29 mouse cellular contexts compared by ENCODE assay signal in the genomic region with DNA sequence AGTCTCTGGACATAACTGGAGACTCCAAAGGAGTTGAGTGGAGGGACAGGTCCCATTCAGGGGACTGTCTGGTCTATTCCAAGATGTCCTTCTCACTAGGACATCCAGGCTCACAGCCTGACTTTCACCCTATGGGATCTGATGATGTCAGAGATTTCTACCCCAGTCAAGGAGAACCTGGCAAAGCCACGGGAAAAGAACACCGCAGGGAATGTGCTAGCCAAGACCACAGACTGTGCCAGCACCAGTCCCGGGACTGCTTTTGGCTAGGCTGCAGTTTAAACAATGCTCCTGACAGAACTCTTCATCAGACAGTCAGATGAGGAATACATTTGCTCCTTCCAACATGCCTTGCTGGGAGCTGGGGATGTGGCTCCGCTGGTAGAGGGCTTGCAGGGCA. TPM values are rescaled to one million over a fixed set of nuclear protein-coding genes. Genes with fewer than 3 reads are reported as not detected.
A peak's percentile ranks its signal among the peaks of the same experiment; 100 is the strongest.
DNase-seq lines count a peak whose midpoint lies in the region; ATAC-seq and TF ChIP-seq lines count a peak whose summit lies in the region.
"Had no signal": no experiment of that assay in that cellular context is flagged by ENCODE, and none has a peak within 500 bp of the region (broad histone marks: within the 10 kb centered on the region; RNA-seq: fewer than 3 reads in every experiment).

No protein-coding gene starts in this region.

- H3K9ac ChIP-seq in forebrain, embryonic 14.5 days (ENCODE audit: low read length) = no peak overlapping the region
- no peak overlapping the region for H3K9ac ChIP-seq in forebrain, embryonic 13.5 days
- no peak overlapping the region for H3K9ac ChIP-seq in liver, embryonic 12.5 days
- peak overlapping the region; percentile 94 for H3K9ac ChIP-seq in CH12.LX (ENCODE audit: insufficient read depth, low read depth)
- H3K9ac ChIP-seq: embryonic facial prominence, embryonic 12.5 days; forebrain, postnatal 0 days; limb, embryonic 15.5 days; stomach, embryonic 15.5 days had no signal

- H3K4me3 ChIP-seq in forebrain, embryonic 14.5 days (ENCODE audit: low read depth, low read length) = no peak overlapping the region
- no peak overlapping the region for H3K4me3 ChIP-seq in forebrain, embryonic 13.5 days
- no peak overlapping the region for H3K4me3 ChIP-seq in liver, embryonic 12.5 days
- H3K4me3 ChIP-seq in CH12.LX (replicated peaks in 1 of 3; ENCODE audit: low read depth in 2 of 3, low read length in 2 of 3, poor library complexity in 1 of 3) (peak overlapping the region; percentile 63 to 92 (median 82)), macrophage (ENCODE audit: inconsistent target) (peak overlapping the region; percentile 41; the same call in 1 of the 2 replicates)
- H3K4me3 ChIP-seq: embryonic facial prominence, embryonic 12.5 days; forebrain, embryonic 10.5 days; limb, embryonic 10.5 days; limb, embryonic 15.5 days; stomach, embryonic 15.5 days had no signal

- TF ChIP-seq CTCF in CH12.LX (conservative IDR thresholded peaks at IDR 0.05 in 1 of 2, IDR thresholded peaks at IDR 0.05 in 1 of 2; ENCODE audit: low read depth in 2 of 2, low read length in 2 of 2) = no peak

- no peak for TF ChIP-seq EP300 in CH12.LX (IDR thresholded peaks at IDR 0.05; ENCODE audit: low read length)

- H3K27me3 ChIP-seq in forebrain, embryonic 14.5 days (replicated peaks; ENCODE audit: control insufficient read depth, insufficient read depth, low read length) = 0 out of 2 replicates have a peak, but pooled peaks cover 12% of the 10 kb centered on the region
- peaks cover 38% of the 10 kb centered on the region for H3K27me3 ChIP-seq in forebrain, embryonic 13.5 days
- peaks cover 20% of the 10 kb centered on the region; the same call in 1 of the 2 replicates for H3K27me3 ChIP-seq in liver, embryonic 12.5 days (replicated peaks)
- H3K27me3 ChIP-seq in CH12.LX (replicated peaks) = no peaks in the 10 kb centered on the region

- peak; percentile 14 for DNase-seq in forebrain, embryonic 14.5 days (ENCODE audit: low spot score)
- DNase-seq in liver (no peak), CH12.LX (ENCODE audit: extremely low read depth) (no peak)
- no peak for DNase-seq in yolk sac, embryonic 10.5 days (ENCODE audit: low spot score)
- DNase-seq: adrenal gland, adult 8-10 months; cerebellum, adult 11 months; cerebellum, adult 9-11 months; embryo, embryonic 11 days; forebrain, postnatal 0 days; gastrocnemius, postnatal 36 days; heart, postnatal 14 days; kidney, adult 18-20 months; kidney, postnatal 4 days; lung, adult 2 months; lung, postnatal 10 days had no signal

- in situ Hi-C loops in CH12.LX (cut with MboI; ENCODE audit: low pct_ligation_motif_present, low pct_unique_long_range_greater_than_20kb, low sequenced_read_pairs) = loop anchor here (5.0 to 25.0 kb wide), 2 partner anchors 43 to 538 kb away; a partner anchor contains a TSS

- no peak for TF ChIP-seq RAD21 in CH12.LX (IDR thresholded peaks at IDR 0.05; ENCODE audit: low read depth, low read length)

- no peak for TF ChIP-seq POLR2A in CH12.LX (IDR thresholded peaks at IDR 0.05; ENCODE audit: low read depth, low read length)

- H3K4me1 ChIP-seq in forebrain, embryonic 14.5 days (ENCODE audit: control insufficient read depth, insufficient read depth, low read length) = peaks cover 5% of the 10 kb centered on the region; the same call in 1 of the 2 replicates
- H3K4me1 ChIP-seq in forebrain, embryonic 13.5 days = peaks cover 10% of the 10 kb centered on the region
- peaks cover 48% of the 10 kb centered on the region for H3K4me1 ChIP-seq in liver, embryonic 12.5 days
- peaks cover 0 to 33% of the 10 kb centered on the region in 2 experiments; a peak in 2 of 4 replicates for H3K4me1 ChIP-seq in CH12.LX (ENCODE audit: control insufficient read depth in 1 of 2, insufficient read depth in 2 of 2)

- H3K27ac ChIP-seq in forebrain, embryonic 14.5 days (ENCODE audit: low read depth, low read length) = no peak overlapping the region
- no peak overlapping the region for H3K27ac ChIP-seq in forebrain, embryonic 13.5 days
- no peak overlapping the region for H3K27ac ChIP-seq in liver, embryonic 12.5 days
- peak overlapping the region; percentile 50; the same call in 1 of the 2 replicates for H3K27ac ChIP-seq in CH12.LX (ENCODE audit: insufficient read depth, low read depth)
- H3K27ac ChIP-seq in macrophage = 0 out of 2 replicates have a peak overlapping the region, but pooled peaks have one; percentile 96
- H3K27ac ChIP-seq: embryonic facial prominence, embryonic 12.5 days; forebrain, embryonic 10.5 days; kidney, postnatal 0 days; limb, embryonic 10.5 days; limb, embryonic 15.5 days; stomach, embryonic 15.5 days had no signal

- dilution Hi-C loops in CH12.LX (cut with MboI; ENCODE audit: extremely low pct_ligation_motif_present, extremely low pct_unique_long_range_greater_than_20kb, low sequenced_read_pairs) = no loop called here

- no peaks in the 10 kb centered on the region for H3K36me3 ChIP-seq in forebrain, embryonic 14.5 days (ENCODE audit: control insufficient read depth, insufficient read depth, low read length)
- H3K36me3 ChIP-seq in forebrain, embryonic 13.5 days (ENCODE audit: poor library complexity, severe bottlenecking) = no peaks in the 10 kb centered on the region
- H3K36me3 ChIP-seq in liver, embryonic 12.5 days = no peaks in the 10 kb centered on the region
- H3K36me3 ChIP-seq in CH12.LX (replicated peaks in 1 of 2; ENCODE audit: control insufficient read depth in 1 of 2, insufficient read depth in 1 of 2, low read length in 1 of 2) = peaks cover 0 to 11% of the 10 kb centered on the region in 2 experiments
- H3K36me3 ChIP-seq in macrophage (ENCODE audit: inconsistent target) = no peaks in the 10 kb centered on the region
- H3K36me3 ChIP-seq: embryonic facial prominence, embryonic 12.5 days; forebrain, embryonic 10.5 days; limb, embryonic 10.5 days; limb, embryonic 15.5 days; stomach, embryonic 15.5 days had no signal

- H3K9me3 ChIP-seq in forebrain, embryonic 14.5 days (replicated peaks; ENCODE audit: control insufficient read depth, low read length) = no peaks in the 10 kb centered on the region
- no peaks in the 10 kb centered on the region for H3K9me3 ChIP-seq in forebrain, embryonic 13.5 days (replicated peaks)
- no peaks in the 10 kb centered on the region for H3K9me3 ChIP-seq in liver, embryonic 12.5 days (replicated peaks)
- H3K9me3 ChIP-seq in CH12.LX (replicated peaks; ENCODE audit: low read length) = no peaks in the 10 kb centered on the region
- H3K9me3 ChIP-seq: embryonic facial prominence, embryonic 12.5 days; forebrain, embryonic 10.5 days; G1E; limb, embryonic 10.5 days; limb, embryonic 15.5 days; stomach, embryonic 15.5 days had no signal

- no peak overlapping the region for H3K4me2 ChIP-seq in forebrain, embryonic 14.5 days (ENCODE audit: low read length)
- no peak overlapping the region for H3K4me2 ChIP-seq in forebrain, embryonic 13.5 days
- H3K4me2 ChIP-seq in liver, embryonic 12.5 days = peak overlapping the region; percentile 3; the same call in 1 of the 2 replicates
- H3K4me2 ChIP-seq in CH12.LX (ENCODE audit: insufficient read depth, low read depth, poor library complexity, severe bottlenecking) = peak overlapping the region; percentile 92
- H3K4me2 ChIP-seq: embryonic facial prominence, embryonic 12.5 days; limb, embryonic 15.5 days; midbrain, embryonic 11.5 days; stomach, embryonic 15.5 days had no signal

- 84% methylated on average over 4 of the region's 4 CpGs for WGBS in forebrain, embryonic 14.5 days
- 76% methylated on average over 4 of the region's 4 CpGs for WGBS in forebrain, embryonic 13.5 days
- 76% methylated on average over 4 of the region's 4 CpGs for WGBS in liver, embryonic 12.5 days (ENCODE audit: insufficient replicate concordance)
- 93% methylated on average over 4 of the region's 4 CpGs for WGBS in macrophage (ENCODE audit: missing documents)

- no peak for ATAC-seq in forebrain, embryonic 14.5 days
- no peak for ATAC-seq in forebrain, embryonic 13.5 days
- ATAC-seq in liver, embryonic 12.5 days = no peak
- ATAC-seq in erythroblast, adult 5-6 weeks (replicated peaks; ENCODE audit: low FRiP score, poor library complexity, severe bottlenecking) = no peak
- ATAC-seq: forebrain, postnatal 0 days; hindbrain, embryonic 16.5 days; midbrain, embryonic 16.5 days had no signal

- peaks cover 55% of the 10 kb centered on the region for H3K79me2 ChIP-seq in CH12.LX (replicated peaks; ENCODE audit: control insufficient read depth, extremely low read depth, insufficient read depth, poor library complexity, severe bottlenecking)
- H3K79me2 ChIP-seq in macrophage (ENCODE audit: inconsistent target) = peaks cover 82% of the 10 kb centered on the region

RNA-seq across cellular contexts. Expression of a gene that starts 2.4 kb away (rescaled TPM):
- polyA plus RNA-seq in forebrain, embryonic 14.5 days (2014; fragmentation: Nextera tagmentation; extraction: Ambion mirVana) = 8.9 and 12.9 TPM in 2 replicates
- 8.0 and 9.0 TPM in 2 replicates for polyA plus RNA-seq in forebrain, embryonic 13.5 days (2015; fragmentation: Nextera tagmentation; extraction: Ambion mirVana)
- 7.6 and 8.9 TPM in 2 replicates for polyA plus RNA-seq in liver, embryonic 12.5 days (2016; fragmentation: Nextera tagmentation; extraction: Ambion mirVana)
- total RNA-seq in CH12.LX (2012; rRNA removed) (84.0 and 95.0 TPM in 2 replicates), CH12.LX (2014; rRNA removed) (57.0 and 60.3 TPM in 2 replicates)
- polyA plus RNA-seq in CH12.LX (2012; ENCODE audit: insufficient read length, low read depth) (62.4 and 72.1 TPM in 2 replicates), macrophage (2018) (29.6 to 68.1 TPM (median 37.0 TPM) in 3 replicates)
- total RNA-seq in macrophage (2018; cell fraction: chromatin; rRNA removed) = 100 to 1,000 TPM in 19 of 26 experiments, 10 to 100 TPM in 7; 26.8 to 293 (median 161) TPM
- total RNA-seq in macrophage (2018; cell fraction: cytosol; rRNA removed) = 100 to 1,000 TPM in 2 of 26 experiments, 10 to 100 TPM in 24; 31.2 to 108 (median 61.4) TPM
- total RNA-seq in macrophage (2018; cell fraction: nucleus; rRNA removed) = 100 to 1,000 TPM in 18 of 26 experiments, 10 to 100 TPM in 8; 26.6 to 183 (median 124) TPM
- 11.1 and 14.4 TPM in 2 replicates for total RNA-seq in erythroblast, adult 5-6 weeks (2015; ENCODE audit: low replicate concordance)
- 14.9 and 20.2 TPM in 2 replicates for total RNA-seq in erythroblast, adult 5-6 weeks (2017; ENCODE audit: low replicate concordance)

RNA-seq across cellular contexts. Expression of a gene that starts 37.9 kb away (rescaled TPM):
- 20.4 and 24.9 TPM in 2 replicates for polyA plus RNA-seq in forebrain, embryonic 14.5 days (2014; fragmentation: Nextera tagmentation; extraction: Ambion mirVana)
- polyA plus RNA-seq in forebrain, embryonic 13.5 days (2015; fragmentation: Nextera tagmentation; extraction: Ambion mirVana) = 31.0 and 34.6 TPM in 2 replicates
- 12.8 and 13.8 TPM in 2 replicates for polyA plus RNA-seq in liver, embryonic 12.5 days (2016; fragmentation: Nextera tagmentation; extraction: Ambion mirVana)
- total RNA-seq in CH12.LX (2012; rRNA removed) = 16.2 and 18.0 TPM in 2 replicates
- 6.4 and 6.5 TPM in 2 replicates for total RNA-seq in CH12.LX (2014; rRNA removed)
- polyA plus RNA-seq in CH12.LX (2012; ENCODE audit: insufficient read length, low read depth) = 23.7 and 29.2 TPM in 2 replicates
- 10 to 100 TPM in 3 of 26 experiments, 1 to 10 TPM in 21, under 1 TPM in 2; 0.71 to 13.4 (median 4.4) TPM for total RNA-seq in macrophage (2018; cell fraction: chromatin; rRNA removed)
- total RNA-seq in macrophage (2018; cell fraction: cytosol; rRNA removed) = 1 to 10 TPM; 1.8 to 5.4 (median 3.4) TPM
- total RNA-seq in macrophage (2018; cell fraction: nucleus; rRNA removed) = 10 to 100 TPM in 2 of 26 experiments, 1 to 10 TPM in 23, under 1 TPM in 1; 0.65 to 23.3 (median 2.8) TPM
- 2.6 to 9.5 TPM (median 3.0 TPM) in 3 replicates for polyA plus RNA-seq in macrophage (2018)
- 2.7 and 23.2 TPM in 2 replicates for total RNA-seq in erythroblast, adult 5-6 weeks (2015; ENCODE audit: low replicate concordance)
- total RNA-seq in erythroblast, adult 5-6 weeks (2017; ENCODE audit: low replicate concordance) = 0.85 and 3.2 TPM in 2 replicates

Comparison
In these comparisons a context has a peak if more than half of its experiments do, and no peak if none do; other contexts are left out.
1. H3K27ac ChIP-seq: peak in CH12.LX (single experiment) and macrophage (single experiment); none in forebrain, embryonic 14.5 days (single experiment), forebrain, embryonic 13.5 days (single experiment) and liver, embryonic 12.5 days (single experiment).
2. H3K4me2 ChIP-seq: peak in liver, embryonic 12.5 days (single experiment) and CH12.LX (single experiment); none in forebrain, embryonic 14.5 days (single experiment) and forebrain, embryonic 13.5 days (single experiment).
3. H3K4me3 ChIP-seq: peak in CH12.LX (3 of 3) and macrophage (single experiment); none in forebrain, embryonic 14.5 days (single experiment), forebrain, embryonic 13.5 days (single experiment) and liver, embryonic 12.5 days (single experiment).